Mouse (Mus musculus) C2C12 (cell line): Measurements from ENCODE around the gene Nat9.

Source experiments
- CTCF ChIP-seq: IDR thresholded peaks from one replicate; pipeline ENCODE4 v1.5.1; 2011; ENCODE audit not compliant: control insufficient read depth, insufficient read depth, insufficient read length
- MAX ChIP-seq: IDR thresholded peaks from one replicate; pipeline ENCODE4 v1.6.1; 2011; ENCODE audit warnings: mild to moderate bottlenecking, control low read depth
- MYOD1 ChIP-seq: IDR thresholded peaks from one replicate; pipeline ENCODE4 v1.6.1; 2011; ENCODE audit warnings: low read depth; ENCODE audit not compliant: control insufficient read depth, insufficient read length
- USF1 ChIP-seq: IDR thresholded peaks from one replicate; pipeline ENCODE4 v1.6.1; 2011; ENCODE audit warnings: low read depth, mild to moderate bottlenecking, control low read depth, moderate library complexity

GRCm38 (mm10) chr11:115208126-115208525, 20.5 kb upstream of the Nat9 start:
- TF ChIP-seq MAX = no peak
- TF ChIP-seq CTCF = no peak
- TF ChIP-seq USF1 = no peak
- no peak for TF ChIP-seq MYOD1
